Mouse (Mus musculus) macrophage (primary cell): ENCODE results near the gene Chrnb4. TPM values are rescaled to one million over a fixed set of nuclear protein-coding genes. Genes with fewer than 3 reads are reported as not detected.

Source experiments
- H3K27ac ChIP-seq: fragments of 350-480 bp; formaldehyde crosslinking; 2 replicates; pipeline ENCODE4 v1.9.0; 2021
- H3K36me3 ChIP-seq: fragments of 350-480 bp; formaldehyde crosslinking; 2 replicates; pipeline ENCODE4 v1.9.0; 2021; ENCODE audit errors: inconsistent target
- H3K4me3 ChIP-seq: fragments of 350-480 bp; formaldehyde crosslinking; 2 replicates; pipeline ENCODE4 v1.9.0; 2021; ENCODE audit errors: inconsistent target
- H3K79me2 ChIP-seq: fragments of 350-480 bp; formaldehyde crosslinking; 2 replicates; pipeline ENCODE4 v1.9.0; 2021; ENCODE audit errors: inconsistent target
- WGBS: methylation state at CpG from one replicate; pipeline ENCODE4 v1.1.7; 2026; ENCODE audit warnings: inconsistent platforms; ENCODE audit not compliant: missing documents; 5-methylcytosine and 5-hydroxymethylcytosine counted together
- polyA plus RNA-seq: library from polyadenylated mRNA; stranded (reverse); fragments of 250-400 nt; gene quantifications from 3 replicates; pipeline ENCODE4 v1.2.4, GENCODE M21; 2018; ENCODE audit warnings: inconsistent platforms

The Chrnb4 gene
- polyA plus RNA-seq, 1 experiment from 2014 or later = not detected

DNA sequence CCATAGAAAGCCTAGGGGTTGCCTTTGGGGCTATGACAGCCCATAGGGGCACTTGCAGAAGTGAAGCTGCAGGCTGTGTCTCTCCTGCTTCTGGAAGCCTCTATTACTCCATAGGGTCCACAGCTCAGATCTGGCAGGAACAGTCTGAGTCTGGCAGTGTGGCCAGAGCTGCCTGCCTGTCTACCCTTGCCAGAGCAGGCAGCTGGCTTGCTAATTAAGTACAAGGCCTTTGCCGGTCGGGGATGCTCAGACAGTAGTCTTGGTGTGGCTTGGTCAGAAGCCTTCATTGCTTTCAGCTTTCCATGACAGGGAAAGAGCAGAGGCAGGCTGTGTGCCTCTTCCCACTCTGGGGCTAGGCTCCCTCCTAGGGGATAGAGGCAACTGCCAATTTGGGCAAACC lies 7.2 kb downstream of the Chrnb4 start:
- Histone ChIP-seq H3K79me2 (no peaks in the 10 kb centered on the region), H3K27ac (no peak overlapping the region), H3K36me3 (no peaks in the 10 kb centered on the region), H3K4me3 (no peak overlapping the region)
- 95% methylated on average over 2 of the region's 2 CpGs for WGBS

GRCm38 (mm10) chr9:55039983-55040382 lies 8.6 kb downstream of the Chrnb4 start:
- Histone ChIP-seq H3K27ac (no peak overlapping the region), H3K79me2 (no peaks in the 10 kb centered on the region), H3K36me3 (no peaks in the 10 kb centered on the region), H3K4me3 (no peak overlapping the region)
- WGBS = 83% methylated on average over 5 of the region's 5 CpGs

GRCm38 (mm10) chr9:55038948-55039347 lies 9.6 kb downstream of the Chrnb4 start:
- H3K27ac ChIP-seq = no peak overlapping the region
- H3K36me3 ChIP-seq = no peaks in the 10 kb centered on the region
- WGBS = 92% methylated on average over 8 of the region's 8 CpGs
- no peaks in the 10 kb centered on the region for H3K79me2 ChIP-seq
- H3K4me3 ChIP-seq = no peak overlapping the region

DNA sequence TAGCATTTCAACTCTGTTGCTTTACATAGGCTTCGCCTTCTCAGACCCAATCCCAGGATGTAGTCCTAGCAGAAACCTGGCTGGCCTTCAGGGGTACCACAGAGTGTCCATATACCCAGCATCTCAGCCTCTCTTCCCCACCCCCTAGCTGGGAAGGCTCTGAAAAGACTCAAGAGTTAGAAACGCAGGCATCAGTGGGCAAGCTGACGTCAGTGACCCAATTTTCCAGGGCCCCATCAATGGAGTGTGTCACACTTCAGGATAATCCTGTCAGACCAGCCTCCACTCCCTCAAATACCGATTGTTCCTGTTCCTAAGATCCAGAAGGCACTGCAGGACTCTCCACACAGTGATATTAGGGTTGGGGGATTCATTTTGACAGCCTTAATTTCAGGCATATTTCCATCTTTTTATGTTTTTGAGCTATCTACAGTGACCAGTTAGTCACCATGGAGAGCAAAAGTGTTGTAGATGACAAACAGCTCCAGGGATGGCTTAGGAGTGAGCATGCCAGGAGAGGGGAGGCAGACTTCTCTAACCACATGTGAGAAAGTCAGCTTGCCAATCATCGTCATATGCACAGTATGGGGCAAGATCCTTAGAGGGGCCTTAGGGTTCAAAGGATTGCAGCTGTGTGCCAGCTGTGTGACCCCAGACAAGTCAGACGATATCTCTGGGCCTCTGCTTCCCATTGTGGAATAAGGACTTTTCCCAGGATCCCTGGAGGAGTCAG lies 17.0 kb downstream of the Chrnb4 start:
- no peak overlapping the region for H3K4me3 ChIP-seq
- H3K36me3 ChIP-seq = no peaks in the 10 kb centered on the region
- H3K27ac ChIP-seq = no peak overlapping the region
- no peaks in the 10 kb centered on the region for H3K79me2 ChIP-seq
- 81% methylated on average over 5 of the region's 6 CpGs for WGBS

DNA sequence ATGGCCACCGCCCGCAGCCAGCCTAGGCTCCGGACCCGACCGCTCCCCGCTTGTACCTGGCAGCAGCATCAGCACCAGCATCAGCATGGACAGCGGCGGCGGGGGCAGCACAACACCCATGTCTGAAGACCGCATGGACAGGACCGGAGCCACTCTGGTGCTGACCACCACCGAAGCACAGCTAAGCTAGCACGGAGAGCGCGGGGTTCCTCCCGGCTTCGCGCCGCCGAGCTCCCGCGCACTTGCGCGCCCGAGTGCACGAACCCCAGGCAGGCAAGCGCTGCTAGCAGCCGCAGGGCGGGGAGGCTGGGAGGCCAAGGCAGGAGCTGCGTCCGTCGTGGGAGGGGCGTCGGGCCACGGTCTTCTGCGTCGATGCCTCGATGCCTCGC lies 22.3 kb downstream of the Chrnb4 start, which contains the start of gene Chrna3:
TSS of gene Chrna3 (minus strand) at position 288 of the 389 bp plus-strand sequence.
- 6% methylated on average over 37 of the region's 39 CpGs for WGBS

GRCm38 (mm10) chr9:55025534-55026274 lies 22.9 kb downstream of the Chrnb4 start:
- Histone ChIP-seq H3K4me3 (no peak overlapping the region), H3K36me3 (no peaks in the 10 kb centered on the region), H3K27ac (no peak overlapping the region), H3K79me2 (no peaks in the 10 kb centered on the region)
- WGBS = 20% methylated on average over 37 of the region's 38 CpGs

More for the DNA sequence above, 22.3 kb downstream of the Chrnb4 start, which contains the start of gene Chrna3:
- no peaks in the 10 kb centered on the region for H3K79me2 ChIP-seq
- H3K4me3 ChIP-seq = no peak within 1 kb of the TSS
- H3K36me3 ChIP-seq = no peaks in the 10 kb centered on the region
- no peak within 1 kb of the TSS for H3K27ac ChIP-seq

DNA sequence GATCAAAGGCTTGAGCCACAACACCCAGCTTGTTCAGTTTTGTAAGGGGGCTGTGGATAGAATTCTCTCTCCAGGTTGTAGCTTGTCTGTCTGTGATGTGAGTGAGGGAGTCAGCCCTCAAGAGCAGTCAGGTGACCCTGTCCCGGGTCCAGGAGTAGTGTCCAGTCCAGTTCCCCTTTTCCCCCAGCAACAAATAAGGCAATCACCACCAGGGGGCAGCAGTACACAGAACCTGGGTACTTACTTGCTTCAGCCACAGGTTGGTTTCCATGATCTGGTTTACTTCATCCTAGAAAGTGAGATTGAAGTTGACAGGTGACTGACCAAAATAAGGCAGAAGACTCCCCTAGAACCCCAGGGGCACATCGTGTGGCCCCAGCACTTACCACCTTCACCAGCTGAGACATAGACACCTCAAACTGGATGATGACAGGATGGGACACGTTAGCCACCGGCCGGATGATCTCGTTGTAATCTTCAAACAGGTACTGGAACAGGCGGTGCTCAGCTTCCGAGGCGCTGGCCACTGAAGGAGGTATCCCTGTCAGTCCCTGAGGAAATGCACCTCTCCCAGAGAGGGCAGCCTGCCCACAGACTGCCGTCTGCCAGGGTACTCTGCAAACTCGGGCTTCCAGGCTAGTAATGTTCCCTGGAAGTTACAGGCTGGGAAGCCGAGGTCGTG lies 24.5 kb downstream of the Chrnb4 start:
- Histone ChIP-seq H3K79me2 (no peaks in the 10 kb centered on the region), H3K36me3 (no peaks in the 10 kb centered on the region), H3K27ac (no peak overlapping the region), H3K4me3 (no peak overlapping the region)
- WGBS = 48% methylated on average over 13 of the region's 13 CpGs

GRCm38 (mm10) chr9:55023326-55023725 lies 25.3 kb downstream of the Chrnb4 start:
- Histone ChIP-seq H3K27ac (no peak overlapping the region), H3K79me2 (no peaks in the 10 kb centered on the region), H3K36me3 (no peaks in the 10 kb centered on the region), H3K4me3 (no peak overlapping the region)
- 77% methylated on average over 5 of the region's 5 CpGs for WGBS

DNA sequence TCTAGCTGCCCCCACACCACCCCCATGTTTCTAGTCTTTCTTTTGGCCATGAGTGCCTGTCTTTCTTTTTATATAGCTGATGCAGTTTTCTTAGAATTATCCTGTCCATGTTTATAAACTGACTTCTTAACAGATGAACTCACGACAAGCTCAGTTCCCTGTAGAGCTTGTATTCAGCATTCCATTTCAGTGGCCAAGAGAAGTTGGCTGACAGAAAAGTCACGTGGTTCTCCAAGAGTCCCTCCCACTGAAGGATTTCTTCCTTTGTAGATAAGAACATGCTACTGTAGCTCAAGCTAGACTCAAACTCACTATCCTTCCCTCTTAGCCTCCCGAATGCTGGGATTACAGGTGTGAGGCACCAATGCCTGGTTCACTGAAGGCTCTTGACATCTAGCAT lies 31.7 kb downstream of the Chrnb4 start:
- Histone ChIP-seq H3K36me3 (no peaks in the 10 kb centered on the region), H3K79me2 (no peaks in the 10 kb centered on the region), H3K4me3 (no peak overlapping the region), H3K27ac (no peak overlapping the region)
- WGBS = 74% methylated on average over 3 of the region's 3 CpGs

GRCm38 (mm10) chr9:55010588-55011350 lies 37.8 kb downstream of the Chrnb4 start:
- H3K4me3 ChIP-seq = no peak overlapping the region
- no peak overlapping the region for H3K27ac ChIP-seq
- no peaks in the 10 kb centered on the region for H3K36me3 ChIP-seq
- WGBS = 73% methylated on average over 6 of the region's 6 CpGs
- no peaks in the 10 kb centered on the region for H3K79me2 ChIP-seq

DNA sequence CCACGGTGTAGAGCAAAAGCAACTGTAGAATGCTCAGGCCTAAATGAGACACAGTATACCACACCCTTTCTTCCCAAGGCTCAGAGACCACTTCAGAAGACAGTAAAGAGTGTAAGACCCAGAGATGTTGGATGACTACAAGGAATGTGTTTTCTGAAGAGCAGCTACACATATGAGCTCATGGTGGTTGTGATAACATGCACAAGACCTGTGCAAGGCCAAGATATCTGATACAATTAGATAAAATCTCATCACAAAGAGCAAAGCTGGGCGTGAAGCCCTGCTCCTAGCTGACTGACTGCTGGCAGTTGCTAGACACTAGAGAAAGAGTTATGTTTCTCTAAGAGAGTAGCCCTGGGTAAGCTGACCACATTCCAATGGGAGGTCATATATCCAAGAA lies 38.9 kb downstream of the Chrnb4 start:
- WGBS = 95% methylated on average over 2 of the region's 2 CpGs
- Histone ChIP-seq H3K4me3 (no peak overlapping the region), H3K79me2 (no peaks in the 10 kb centered on the region), H3K27ac (no peak overlapping the region), H3K36me3 (no peaks in the 10 kb centered on the region)

DNA sequence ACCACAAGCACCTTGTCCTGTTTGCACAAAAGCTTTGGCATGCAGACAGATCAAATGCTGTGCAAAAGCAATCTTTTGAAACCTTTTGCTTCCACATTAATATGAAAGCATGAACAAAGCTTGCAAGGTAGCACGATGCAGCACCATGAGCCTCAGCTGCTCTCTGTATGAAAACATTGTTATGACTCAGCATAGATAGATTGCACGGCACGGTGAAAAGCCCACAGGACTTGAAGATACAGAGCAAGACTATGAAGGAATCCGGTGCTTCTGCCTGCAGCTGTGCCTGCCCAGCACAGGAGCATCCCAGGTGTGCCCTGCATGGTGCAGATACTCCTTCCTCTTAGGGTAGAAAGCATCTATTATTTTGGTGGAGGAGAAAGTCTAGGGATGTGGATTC lies 45.0 kb downstream of the Chrnb4 start:
- WGBS = 39% methylated on average over 4 of the region's 4 CpGs
- Histone ChIP-seq H3K4me3 (no peak overlapping the region), H3K27ac (no peak overlapping the region), H3K79me2 (no peaks in the 10 kb centered on the region), H3K36me3 (no peaks in the 10 kb centered on the region)

DNA sequence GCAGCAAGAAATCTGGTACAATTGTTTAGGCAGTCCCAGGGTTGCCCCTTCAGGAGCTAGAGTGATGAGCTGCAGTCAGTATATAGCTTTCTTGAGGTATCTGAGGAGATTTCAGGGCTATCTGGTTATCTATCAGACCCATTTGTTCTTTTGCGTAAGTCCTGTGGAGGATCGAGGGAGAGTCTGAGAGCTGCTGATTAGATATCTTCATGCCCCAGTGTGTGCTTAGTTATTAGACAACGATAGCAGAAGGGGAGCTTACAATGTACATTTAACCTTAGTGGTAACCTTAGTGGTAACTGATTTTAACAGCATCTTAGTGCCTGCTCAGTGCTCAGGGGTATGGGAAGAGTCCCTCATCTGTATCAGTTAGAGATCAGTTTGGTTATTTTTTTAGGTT lies 52.9 kb downstream of the Chrnb4 start:
- Histone ChIP-seq H3K27ac (no peak overlapping the region), H3K36me3 (no peaks in the 10 kb centered on the region), H3K79me2 (no peaks in the 10 kb centered on the region), H3K4me3 (no peak overlapping the region)
- 86% methylated on average over 3 of the region's 3 CpGs for WGBS

DNA sequence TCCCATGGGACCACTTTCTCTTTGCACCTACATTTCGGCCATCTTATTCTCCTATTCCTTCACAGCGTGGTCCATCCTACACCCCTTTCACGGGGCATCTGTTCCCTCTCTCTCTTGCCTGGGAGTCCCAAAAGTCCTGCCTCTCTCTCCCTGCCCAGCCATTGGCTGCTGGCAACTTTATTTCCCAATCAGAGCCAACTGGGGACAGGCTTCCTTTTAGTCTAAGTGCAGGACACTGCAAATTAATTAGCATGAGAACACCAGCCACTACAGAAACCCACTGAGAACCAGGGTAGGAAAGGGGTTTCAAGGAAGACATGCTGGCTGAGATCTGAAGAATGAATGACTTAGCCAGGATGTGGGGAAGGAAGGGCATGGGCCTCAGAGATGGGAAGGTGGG lies 54.2 kb downstream of the Chrnb4 start:
- H3K4me3 ChIP-seq = no peak overlapping the region
- no peaks in the 10 kb centered on the region for H3K36me3 ChIP-seq
- WGBS = 78% methylated on average over 3 of the region's 3 CpGs
- no peaks in the 10 kb centered on the region for H3K79me2 ChIP-seq
- H3K27ac ChIP-seq = no peak overlapping the region
